Mouse (Mus musculus) megakaryocyte, adult 5-6 weeks (primary cell): ENCODE measurements around the gene Slc29a2. TPM values are rescaled to one million over a fixed set of nuclear protein-coding genes. Genes with fewer than 3 reads are reported as not detected.
"Not testable (repeated sequence)": the region's sequence is repeated elsewhere in the genome, so short reads cannot be mapped to it uniquely, and the experiment has no call there.

ENCODE experiments used
- ATAC-seq: 2 replicates; pipeline ENCODE4 v1.8.0; 2016; ENCODE audit warnings: mild to moderate bottlenecking, inconsistent platforms; ENCODE audit not compliant: poor library complexity, severe bottlenecking
- total RNA-seq, 2 experiments: library from RNA; stranded (forward) in 1 of 2; stranded (reverse) in 1 of 2; fragments of 153-499, 151-499 nt in 1 of 2; fragments of 221-1000, 200-1000 nt in 1 of 2; gene quantifications; 2 replicates each; pipeline versions ENCODE4 v1.2.3 to v1.2.4; 2015 to 2017

Gene Slc29a2
- total RNA-seq (2015): 0.31 and 1.0 TPM in 2 replicates
- total RNA-seq (2017): 0.18 and 3.4 TPM in 2 replicates

- ATAC-seq: peak; percentile 98
Observed at GRCm38 (mm10) chr19:5023621-5024479, at the start of gene Slc29a2. Slc29a2 (plus strand) TSS chr19:5023860.

- ATAC-seq: no peak
Observed at GRCm38 (mm10) chr19:4981767-4982166, 41.9 kb upstream of the Slc29a2 start.

GRCm38 (mm10) chr19:4989013-4989412, 34.6 kb upstream of the Slc29a2 start:
- peak; percentile 70 for ATAC-seq

- no peak for ATAC-seq
Observed at GRCm38 (mm10) chr19:4989434-4990255, 34.0 kb upstream of the Slc29a2 start.

- ATAC-seq: no peak
Observed at GRCm38 (mm10) chr19:4990256-4990625, 33.4 kb upstream of the Slc29a2 start, which contains the start of gene Npas4. Npas4 (minus strand) TSS chr19:4990316.

- ATAC-seq: no peak
Observed at GRCm38 (mm10) chr19:4990716-4991115, 32.9 kb upstream of the Slc29a2 start.

GRCm38 (mm10) chr19:4992371-4992770, 31.3 kb upstream of the Slc29a2 start:
- no peak for ATAC-seq

- ATAC-seq: no peak
Observed at GRCm38 (mm10) chr19:4992904-4993303, 30.8 kb upstream of the Slc29a2 start.

GRCm38 (mm10) chr19:4994043-4994442, 29.6 kb upstream of the Slc29a2 start:
- ATAC-seq: no peak

- no peak for ATAC-seq
Observed at GRCm38 (mm10) chr19:4999445-5000140, 24.1 kb upstream of the Slc29a2 start.

- ATAC-seq: peak; percentile 60; the same call in 1 of the 2 replicates
Observed at GRCm38 (mm10) chr19:5001666-5002406, 21.8 kb upstream of the Slc29a2 start.

- ATAC-seq: not testable (repeated sequence)
Observed at GRCm38 (mm10) chr19:5003644-5004043, 20.0 kb upstream of the Slc29a2 start.

GRCm38 (mm10) chr19:5004925-5005324, 18.7 kb upstream of the Slc29a2 start:
- ATAC-seq: no peak

GRCm38 (mm10) chr19:5013138-5013537, 10.5 kb upstream of the Slc29a2 start:
- ATAC-seq: no peak

GRCm38 (mm10) chr19:5014961-5015398, 8.7 kb upstream of the Slc29a2 start:
- no peak for ATAC-seq

- ATAC-seq: no peak
Observed at GRCm38 (mm10) chr19:5016221-5016742, 7.4 kb upstream of the Slc29a2 start.

- ATAC-seq: peak; percentile 85
Observed at GRCm38 (mm10) chr19:5016782-5017181, 6.9 kb upstream of the Slc29a2 start.

GRCm38 (mm10) chr19:5017611-5018010, 6.0 kb upstream of the Slc29a2 start:
- ATAC-seq: no peak

GRCm38 (mm10) chr19:5018191-5018590, 5.5 kb upstream of the Slc29a2 start:
- ATAC-seq: no peak

- ATAC-seq: no peak
Observed at GRCm38 (mm10) chr19:5021416-5021815, 2.2 kb upstream of the Slc29a2 start.
